Mouse (Mus musculus): ENCODE measurements around the gene Kirrel.

DNA sequence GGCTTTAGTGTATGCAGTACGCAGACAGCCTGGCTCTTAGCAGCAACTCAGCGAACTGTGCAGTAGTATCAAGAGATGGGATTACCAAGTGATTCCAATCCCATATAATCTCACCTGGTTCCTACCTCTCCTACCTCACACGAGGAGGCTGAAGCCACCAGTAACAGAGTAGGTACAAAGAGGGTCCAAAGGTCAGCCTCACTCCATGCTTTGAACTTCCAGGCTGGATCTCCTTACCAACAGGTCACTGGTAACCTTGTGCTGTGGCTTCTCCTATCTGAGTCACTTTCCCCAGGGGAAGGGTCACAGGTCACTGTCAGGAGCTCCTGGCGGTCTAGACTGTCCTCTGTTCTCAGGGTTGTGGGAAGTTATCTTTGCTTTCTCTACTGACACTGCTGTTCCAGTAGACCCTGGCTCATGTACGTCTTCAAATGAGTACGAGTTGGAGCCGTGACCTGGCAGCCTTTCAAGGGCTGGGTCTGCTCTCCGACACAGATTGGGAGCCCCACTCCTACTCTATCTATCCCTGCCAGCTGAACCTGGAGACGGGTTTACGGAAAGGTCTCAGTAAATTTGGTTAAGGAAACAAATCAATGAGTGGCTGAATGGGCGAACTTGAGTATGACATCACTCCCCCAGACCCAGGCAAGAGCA lies 42.7 kb downstream of the Kirrel start:
- TF ChIP-seq GATA1 (IDR thresholded peaks at IDR 0.05; ENCODE audit: borderline replicate concordance, low read length) (no peak), FLI1 (IDR thresholded peaks at IDR 0.05; ENCODE audit: low read length) (no peak)

Data from megakaryocyte, embryonic 14.5 days (primary cell).